Mouse (Mus musculus): Measurements from ENCODE around the gene Olfr1217.

DNA sequence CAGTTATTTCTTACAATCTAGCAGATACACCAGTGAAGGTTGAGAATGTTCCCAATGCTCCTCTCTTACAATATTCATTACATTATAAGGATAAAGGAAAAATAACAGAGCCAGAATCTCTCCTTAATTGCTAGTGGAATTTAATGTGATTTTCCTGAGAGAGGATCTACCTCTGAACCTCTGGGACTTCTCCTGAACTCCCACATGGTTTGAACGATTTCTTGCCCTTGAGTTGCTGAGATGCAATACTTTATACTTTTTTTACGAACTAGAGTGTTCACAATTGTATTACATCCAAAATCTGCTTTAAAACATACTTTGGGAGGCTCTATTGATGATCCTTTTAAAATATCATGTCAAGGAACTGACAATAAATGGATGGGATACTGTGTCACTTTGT lies 25.0 kb downstream of the Olfr1217 start, which contains the start of gene Olfr1215:
- TF ChIP-seq POLR2A (IDR thresholded peaks at IDR 0.05; ENCODE audit: borderline replicate concordance, low read depth, low read length) = no peak
- TF ChIP-seq CTCF (IDR thresholded peaks at IDR 0.05; ENCODE audit: low read depth, low read length) = no peak
